Mouse (Mus musculus) gastrocnemius, postnatal 4 days (tissue): ENCODE results near the gene Ctdnep1. TPM values are rescaled to one million over a fixed set of nuclear protein-coding genes. Genes with fewer than 3 reads are reported as not detected.
"Not testable (repeated sequence)": the region's sequence is repeated elsewhere in the genome, so short reads cannot be mapped to it uniquely, and the experiment has no call there.

Source experiments
- DNase-seq, 2 experiments: peaks; one replicate each; pipeline ENCODE4 v3.0.0; 2021 to 2022; ENCODE audit warnings: low spot score in 2 of 2, mixed read lengths in 2 of 2
- total RNA-seq, 2 experiments: library from RNA; stranded (reverse); gene quantifications; 2 replicates each; pipeline ENCODE4 v1.2.3; 2021

Ctdnep1 gene
- total RNA-seq, 2 experiments from 2014 or later, result 204 to 229 TPM

GRCm38 (mm10) chr11:70005521-70005920 is 24.6 kb downstream of the Ctdnep1 start:
- DNase-seq, result no peak

DNA sequence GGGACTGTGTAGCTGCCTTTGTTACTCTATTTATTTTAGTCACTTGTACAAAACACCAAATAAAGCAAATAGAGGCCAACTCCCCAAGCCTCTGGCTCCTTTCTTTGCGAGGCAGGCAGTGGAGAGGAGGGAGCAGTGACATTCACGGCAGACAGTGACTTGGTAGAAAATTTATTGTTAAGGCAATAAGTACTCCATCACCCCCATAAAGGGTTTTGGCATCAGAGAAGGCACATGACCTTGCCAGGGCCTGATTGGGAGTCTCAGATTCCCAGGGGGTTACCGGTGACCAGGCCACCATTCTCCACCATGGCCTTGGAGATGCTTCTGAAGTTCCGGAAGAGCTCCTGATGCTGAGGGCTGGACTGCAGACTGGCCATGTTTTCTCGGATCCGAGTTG is 29.1 kb downstream of the Ctdnep1 start:
- DNase-seq, result no peak

DNA sequence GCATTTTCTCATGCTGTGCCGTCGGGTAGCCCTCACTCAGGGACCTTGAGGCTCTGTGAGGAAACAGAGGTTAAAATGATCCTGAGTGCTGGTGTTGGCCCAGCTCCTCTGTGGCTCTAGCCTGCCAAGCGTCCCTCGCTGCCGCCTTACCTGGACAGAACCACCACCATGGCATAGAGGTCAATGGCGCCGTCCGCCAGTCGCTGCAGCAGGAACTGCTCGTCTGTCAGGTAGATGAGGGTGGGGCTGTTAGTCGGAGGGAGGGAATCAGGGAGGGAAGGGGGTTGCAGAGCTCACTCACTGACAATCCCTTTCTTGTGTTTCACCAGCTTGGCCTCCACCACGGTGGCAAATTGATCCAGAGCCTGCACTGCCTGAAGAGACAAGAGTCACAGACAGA is 29.6 kb downstream of the Ctdnep1 start:
- DNase-seq, result no peak

DNA sequence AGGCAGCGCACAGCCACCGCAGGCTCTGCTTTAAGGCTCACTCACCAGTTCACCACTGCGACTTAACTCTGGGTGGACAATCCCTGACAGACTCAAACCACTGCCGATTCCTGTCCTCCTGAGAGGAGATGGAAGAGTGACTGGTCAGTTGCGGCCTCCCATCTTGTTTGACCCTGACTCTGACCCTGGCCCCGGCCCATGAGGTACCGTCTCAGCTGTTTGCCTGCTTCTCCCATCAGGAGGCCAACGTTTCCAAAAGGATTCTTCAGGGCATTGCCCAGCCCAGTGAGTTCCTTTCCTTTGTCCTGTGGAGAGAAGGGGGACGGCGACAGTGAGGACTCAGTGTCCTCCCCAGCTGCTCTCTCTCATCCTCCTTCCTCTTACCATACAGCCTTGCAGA is 30.0 kb downstream of the Ctdnep1 start:
- no peak for DNase-seq

- DNase-seq, result no peak
Observed at GRCm38 (mm10) chr11:70012931-70013330, 32.0 kb downstream of the Ctdnep1 start.

DNA sequence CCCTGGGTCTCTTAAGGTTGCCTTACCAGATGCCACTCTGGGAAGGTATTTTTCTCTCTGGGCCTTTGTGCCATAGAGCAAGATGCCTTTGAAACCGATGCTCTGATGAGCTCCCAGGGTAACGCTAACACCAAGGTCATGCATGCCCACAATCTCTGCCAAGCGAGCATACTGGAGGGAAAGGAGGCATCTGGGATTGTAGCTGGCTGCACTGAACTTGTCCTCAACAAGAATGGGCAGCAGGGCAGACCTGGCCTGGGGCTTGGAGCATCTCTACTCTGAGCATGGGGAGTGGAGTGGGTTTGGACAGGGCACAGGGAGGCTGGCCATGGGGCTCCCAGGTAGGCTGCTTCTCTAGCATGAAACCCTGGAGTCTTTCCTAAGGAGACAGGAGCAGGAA is 32.5 kb downstream of the Ctdnep1 start:
- no peak for DNase-seq

GRCm38 (mm10) chr11:70014051-70014450 is 33.1 kb downstream of the Ctdnep1 start:
- DNase-seq, result no peak

DNA sequence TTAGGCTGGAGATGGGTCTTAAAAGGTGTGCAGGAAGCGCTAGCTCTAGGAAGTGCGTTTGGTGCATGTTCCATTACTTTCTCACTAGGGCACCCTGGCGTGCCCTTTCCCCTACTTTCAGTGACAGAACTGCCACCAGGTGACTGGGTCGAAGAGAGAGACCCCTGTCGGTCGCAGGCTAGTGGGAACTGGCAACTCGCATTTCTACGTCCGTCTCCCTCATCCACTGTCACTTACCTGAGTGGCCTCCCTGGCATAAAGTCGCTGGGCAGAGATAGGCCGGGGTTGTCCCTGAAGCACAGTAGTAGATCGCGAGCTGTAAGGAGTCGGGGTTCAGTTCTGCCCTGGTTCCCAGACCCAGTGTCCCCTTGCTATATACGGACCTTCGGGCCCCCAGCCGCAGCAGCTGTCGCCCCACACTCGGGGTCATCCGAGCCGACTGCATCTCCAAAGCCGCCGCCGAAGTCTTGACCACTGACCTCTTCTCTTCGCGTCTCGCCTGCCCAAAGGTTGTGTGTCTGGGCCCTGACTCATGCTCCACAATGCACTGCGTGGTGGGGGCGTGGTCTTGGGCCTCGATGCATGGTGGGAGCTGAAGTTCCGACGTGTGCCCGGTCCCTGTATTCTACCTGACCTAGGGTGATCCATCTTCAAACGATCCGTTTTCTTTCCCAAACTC is 34.1 kb downstream of the Ctdnep1 start, which contains the start of gene Acadvl:
Gene Acadvl, minus strand, starts transcription at position 532 of the 679 bp plus-strand sequence.
- DNase-seq, result peak; percentile 74 to 88

GRCm38 (mm10) chr11:70015677-70016076 is 34.7 kb downstream of the Ctdnep1 start:
- no peak for DNase-seq

DNA sequence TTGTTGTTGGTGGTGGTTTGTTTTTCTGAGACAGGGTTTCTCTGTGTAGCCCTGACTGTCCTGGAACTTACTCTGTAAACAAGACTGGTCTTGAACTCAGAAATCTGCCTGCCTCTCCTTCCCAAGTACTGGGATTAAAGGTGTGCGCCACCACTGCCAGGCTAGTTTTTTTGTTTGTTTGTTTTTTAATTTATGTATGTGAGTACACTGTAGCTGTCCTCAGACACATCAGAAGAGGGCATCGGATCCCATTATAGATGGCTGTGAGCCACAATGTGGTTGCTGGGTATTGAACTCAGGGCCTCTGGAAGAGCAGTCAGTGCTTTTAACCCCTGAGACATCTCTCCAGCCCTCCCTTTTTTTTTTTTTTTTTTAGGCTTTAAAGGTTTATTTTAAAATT is 35.2 kb downstream of the Ctdnep1 start:
- not testable (repeated sequence) for DNase-seq

- no peak for DNase-seq
Observed at GRCm38 (mm10) chr11:70016669-70017068, 35.7 kb downstream of the Ctdnep1 start, which contains the start of gene Dlg4. Dlg4 (plus strand) TSS chr11:70016942.

- DNase-seq, result no peak
Observed at GRCm38 (mm10) chr11:70017199-70017767, 36.3 kb downstream of the Ctdnep1 start.

GRCm38 (mm10) chr11:70018131-70018990 is 37.4 kb downstream of the Ctdnep1 start:
- DNase-seq, result peak in 1 of 2 experiments; percentile 62

GRCm38 (mm10) chr11:70019495-70020021 is 38.6 kb downstream of the Ctdnep1 start:
- no peak for DNase-seq

GRCm38 (mm10) chr11:70020022-70020631 is 39.2 kb downstream of the Ctdnep1 start:
- DNase-seq, result no peak

DNA sequence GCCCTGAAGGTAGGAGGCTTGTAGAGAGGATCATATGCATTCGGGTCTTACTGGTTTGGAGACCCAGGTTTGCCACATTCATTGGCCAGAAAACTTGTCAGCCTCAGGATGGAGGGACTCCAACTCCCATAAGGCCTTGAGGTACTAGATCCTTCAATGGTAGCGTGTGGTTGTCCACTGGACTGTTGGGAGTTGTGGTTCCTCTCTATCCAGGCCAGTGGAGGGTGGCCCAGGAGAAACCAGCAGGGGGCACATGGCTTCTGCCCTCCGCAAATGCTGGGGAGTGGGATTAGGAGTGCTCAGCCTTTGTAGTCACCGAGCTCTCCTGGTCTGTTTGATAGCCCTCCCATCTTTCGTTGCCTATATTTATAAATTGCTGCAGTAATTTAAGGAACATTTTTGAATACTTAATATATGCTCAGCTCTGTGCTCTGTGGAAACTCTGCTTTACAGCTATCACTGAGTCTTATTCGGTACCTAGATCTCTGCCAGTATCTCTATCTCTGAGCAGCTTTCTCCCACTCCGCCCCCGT is 39.8 kb downstream of the Ctdnep1 start:
- DNase-seq, result peak in 1 of 2 experiments; percentile 73

GRCm38 (mm10) chr11:70021264-70022132 is 40.5 kb downstream of the Ctdnep1 start:
- peak; percentile 94 to 98 for DNase-seq

DNA sequence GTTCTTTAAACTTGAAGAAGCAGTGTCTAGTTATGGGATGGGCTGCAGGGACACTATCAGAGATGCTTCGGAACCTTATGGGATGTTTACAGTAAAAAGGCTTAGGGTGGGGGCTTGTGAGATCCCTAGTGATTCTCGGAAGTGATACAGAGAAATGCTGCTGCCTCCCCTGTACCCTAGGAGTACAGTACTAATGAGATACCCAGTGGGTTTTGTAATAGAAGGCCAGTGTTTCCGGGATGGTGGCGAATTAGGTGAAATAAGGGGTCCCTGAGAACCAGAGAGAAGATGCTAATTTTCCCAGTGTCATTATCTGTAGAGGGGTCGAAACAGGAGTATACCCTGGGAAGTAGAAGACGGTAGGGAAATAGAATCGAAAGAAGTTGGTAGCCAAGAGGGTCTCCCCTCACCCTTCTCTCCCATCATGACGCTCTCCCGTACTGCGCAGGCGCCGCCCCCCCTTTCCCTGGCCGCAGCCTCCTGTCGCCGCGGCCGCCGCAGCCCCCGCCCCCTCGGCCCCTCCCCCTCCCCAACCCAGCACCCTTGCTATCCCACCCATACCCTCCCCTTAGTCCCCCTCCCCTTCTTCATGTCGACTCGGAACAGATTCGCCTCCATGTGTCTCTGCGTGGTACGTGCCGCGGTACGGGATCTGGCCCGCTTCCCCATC is 42.7 kb downstream of the Ctdnep1 start:
- DNase-seq, result no peak

DNA sequence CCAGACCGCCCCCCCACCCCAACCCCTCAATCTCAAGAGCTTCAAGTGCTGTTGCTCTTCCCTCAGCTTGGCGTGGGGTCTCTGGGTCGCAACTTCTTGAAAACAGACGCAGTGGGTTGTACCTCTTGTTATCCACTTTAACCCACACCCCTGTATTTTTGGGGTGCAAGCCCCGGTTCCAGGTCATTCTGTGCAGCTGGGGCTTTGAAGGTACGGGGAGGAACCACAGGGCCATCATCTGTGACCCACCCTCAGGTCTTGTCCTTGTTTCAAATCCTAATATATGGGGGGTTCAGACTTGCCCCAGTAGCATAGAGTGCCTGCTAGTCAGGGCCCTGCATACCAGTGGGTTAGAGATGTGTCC is 43.2 kb downstream of the Ctdnep1 start:
- DNase-seq, result no peak
